Mouse (Mus musculus): ENCODE measurements around the gene Col24a1. TPM values are rescaled to one million over a fixed set of nuclear protein-coding genes. Genes with fewer than 3 reads are reported as not detected.

Gene Col24a1
- 0.15 TPM for polyA plus RNA-seq (2017; shearing (Covaris generic))

GRCm38 (mm10) chr3:145292337-145293134 is at the start of gene Col24a1:
Gene Col24a1, plus strand, starts transcription at chr3:145292472.

GRCm38 (mm10) chr3:145575743-145576481 is 283.6 kb downstream of the Col24a1 start, which contains the start of gene Znhit6:
Gene Znhit6, plus strand, starts transcription at chr3:145576205.

Other genes with a start within 250 kb of the Col24a1 start
- gene Clca2, start 193.0 kb upstream of the Col24a1 start, polyA plus RNA-seq (2017; shearing (Covaris generic)), result not detected
- gene Odf2l, start 173.9 kb upstream of the Col24a1 start, polyA plus RNA-seq (2017; shearing (Covaris generic)), result 5.9 TPM

Measured in effector memory CD4-positive, alpha-beta T cell, adult 7 months (primary cell).